Mouse (Mus musculus): ENCODE measurements around the gene Rap1gap.

The Rap1gap gene

GRCm38 (mm10) chr4:137749680-137750079 lies 85.2 kb downstream of the Rap1gap start:
- no peak for DNase-seq

- DNase-seq = no peak
Observed at GRCm38 (mm10) chr4:137750121-137750520, 85.6 kb downstream of the Rap1gap start.

- no peak for DNase-seq
Observed at GRCm38 (mm10) chr4:137751310-137751709, 86.8 kb downstream of the Rap1gap start.

- DNase-seq = no peak
Observed at GRCm38 (mm10) chr4:137751717-137752116, 87.2 kb downstream of the Rap1gap start.

GRCm38 (mm10) chr4:137752471-137752870 lies 87.9 kb downstream of the Rap1gap start:
- DNase-seq = no peak

- no peak for DNase-seq
Observed at GRCm38 (mm10) chr4:137753199-137753598, 88.7 kb downstream of the Rap1gap start.

GRCm38 (mm10) chr4:137754446-137754845 lies 89.9 kb downstream of the Rap1gap start:
- no peak for DNase-seq

GRCm38 (mm10) chr4:137762886-137763285 lies 98.4 kb downstream of the Rap1gap start:
- no peak for DNase-seq

- no peak for DNase-seq
Observed at GRCm38 (mm10) chr4:137763920-137764495, 99.5 kb downstream of the Rap1gap start.

GRCm38 (mm10) chr4:137764621-137765020 lies 100.1 kb downstream of the Rap1gap start:
- no peak for DNase-seq

GRCm38 (mm10) chr4:137765554-137765971 lies 101.0 kb downstream of the Rap1gap start:
- no peak for DNase-seq

- no peak for DNase-seq
Observed at GRCm38 (mm10) chr4:137766365-137766764, 101.8 kb downstream of the Rap1gap start.

- DNase-seq = no peak
Observed at GRCm38 (mm10) chr4:137768381-137768780, 103.9 kb downstream of the Rap1gap start.

- DNase-seq = no peak
Observed at GRCm38 (mm10) chr4:137768831-137769230, 104.3 kb downstream of the Rap1gap start.

- DNase-seq = no peak
Observed at GRCm38 (mm10) chr4:137769635-137770034, 105.1 kb downstream of the Rap1gap start.

- no peak for DNase-seq
Observed at GRCm38 (mm10) chr4:137770901-137771612, 106.5 kb downstream of the Rap1gap start.

GRCm38 (mm10) chr4:137771749-137772148 lies 107.2 kb downstream of the Rap1gap start:
- no peak for DNase-seq

GRCm38 (mm10) chr4:137772438-137773056 lies 108.0 kb downstream of the Rap1gap start:
- no peak for DNase-seq

GRCm38 (mm10) chr4:137773369-137773899 lies 108.9 kb downstream of the Rap1gap start:
- DNase-seq = no peak

- no peak for DNase-seq
Observed at GRCm38 (mm10) chr4:137774013-137774412, 109.5 kb downstream of the Rap1gap start.

GRCm38 (mm10) chr4:137774505-137774904 lies 110.0 kb downstream of the Rap1gap start:
- no peak for DNase-seq

GRCm38 (mm10) chr4:137777866-137778265 lies 113.3 kb downstream of the Rap1gap start:
- DNase-seq = no peak

GRCm38 (mm10) chr4:137778397-137779184 lies 114.1 kb downstream of the Rap1gap start:
- DNase-seq = no peak

Measured in cerebellum, adult 9-10 months (tissue).